Mouse (Mus musculus) heart, embryonic 12.5 days (tissue): ENCODE data around the gene Il31ra. TPM values are rescaled to one million over a fixed set of nuclear protein-coding genes. Genes with fewer than 3 reads are reported as not detected.
"Not testable (repeated sequence)": the region's sequence is repeated elsewhere in the genome, so short reads cannot be mapped to it uniquely, and the experiment has no call there.

Experiments
- ATAC-seq: fragments of 200-750 bp; cut with Nextera tagmentation; 2 replicates; pipeline ENCODE4 v1.8.0; 2017; ENCODE audit warnings: moderate TSS enrichment, moderate library complexity; ENCODE audit not compliant: insufficient number of reproducible peaks, low FRiP score
- H3K27ac ChIP-seq: fragments of 300-500 bp; sonication (generic); 2 replicates; pipeline ENCODE4 v1.5.1; 2016; ENCODE audit warnings: mild to moderate bottlenecking, moderate library complexity; ENCODE audit not compliant: poor library complexity, severe bottlenecking
- H3K27me3 ChIP-seq: fragments of 300-500 bp; sonication (generic); replicated peaks from 2 replicates; pipeline ENCODE4 v1.6.1; 2016; ENCODE audit warnings: mild to moderate bottlenecking, moderate library complexity
- H3K36me3 ChIP-seq: fragments of 300-500 bp; sonication (generic); 2 replicates; pipeline ENCODE4 v1.6.1; 2016; ENCODE audit warnings: mild to moderate bottlenecking, moderate library complexity
- H3K4me1 ChIP-seq: fragments of 300-500 bp; sonication (generic); replicated peaks from 2 replicates; pipeline ENCODE4 v1.6.1; 2016; ENCODE audit warnings: mild to moderate bottlenecking
- H3K4me2 ChIP-seq: fragments of 300-500 bp; sonication (generic); 2 replicates; pipeline ENCODE4 v1.6.1; 2016; ENCODE audit warnings: mild to moderate bottlenecking, moderate library complexity
- H3K4me3 ChIP-seq: fragments of 300-500 bp; sonication (generic); 2 replicates; pipeline ENCODE4 v1.5.1; 2016; ENCODE audit warnings: mild to moderate bottlenecking
- H3K9ac ChIP-seq: fragments of 300-500 bp; sonication (generic); 2 replicates; pipeline ENCODE4 v1.6.1; 2016; ENCODE audit warnings: mild to moderate bottlenecking, moderate library complexity
- H3K9me3 ChIP-seq: fragments of 300-500 bp; sonication (generic); replicated peaks from 2 replicates; pipeline ENCODE4 v1.6.1; 2016; ENCODE audit warnings: mild to moderate bottlenecking, moderate library complexity
- WGBS: fragments of 180-500 bp; shearing (Covaris S2); methylation state at CpG from one replicate; pipeline ENCODE4 v1.1.7; 2016; 5-methylcytosine and 5-hydroxymethylcytosine counted together
- polyA plus RNA-seq: library from polyadenylated mRNA; unstranded; fragments of >200 nt; fragmentation: Nextera tagmentation; extraction: Ambion mirVana; gene quantifications from 2 replicates; pipeline ENCODE4 v1.2.1, GENCODE M21; 2016

The Il31ra gene
- 0.11 and 0.13 TPM in 2 replicates for polyA plus RNA-seq

GRCm38 (mm10) chr13:112594260-112594659 is at the start of gene Il31ra:
Gene Il31ra, minus strand, starts transcription at chr13:112594360.
- H3K4me2 ChIP-seq, H3K9ac ChIP-seq, ATAC-seq, H3K4me1 ChIP-seq, H3K9me3 ChIP-seq, H3K4me3 ChIP-seq, H3K27ac ChIP-seq, H3K27me3 ChIP-seq, H3K36me3 ChIP-seq: not testable (repeated sequence)
- 92% methylated on average over 6 of the region's 8 CpGs for WGBS

- Histone ChIP-seq H3K27ac (no peak overlapping the region), H3K4me2 (no peak overlapping the region), H3K9ac (no peak overlapping the region), H3K4me3 (no peak overlapping the region), H3K4me1 (no peaks in the 10 kb centered on the region), H3K9me3 (no peaks in the 10 kb centered on the region), H3K27me3 (no peaks in the 10 kb centered on the region), H3K36me3 (no peaks in the 10 kb centered on the region)
- ATAC-seq, result no peak
- WGBS, result 89% methylated on average over 3 of the region's 3 CpGs
These were observed 48.7 kb upstream of the Il31ra start for GRCm38 (mm10) chr13:112642897-112643296.

GRCm38 (mm10) chr13:112639111-112639510 is 45.0 kb upstream of the Il31ra start:
- Histone ChIP-seq H3K9me3 (no peaks in the 10 kb centered on the region), H3K9ac (no peak overlapping the region), H3K27ac (no peak overlapping the region), H3K4me2 (no peak overlapping the region), H3K27me3 (no peaks in the 10 kb centered on the region), H3K4me3 (no peak overlapping the region), H3K36me3 (no peaks in the 10 kb centered on the region), H3K4me1 (no peaks in the 10 kb centered on the region)
- 71% methylated on average over 4 of the region's 4 CpGs for WGBS
- no peak for ATAC-seq

DNA sequence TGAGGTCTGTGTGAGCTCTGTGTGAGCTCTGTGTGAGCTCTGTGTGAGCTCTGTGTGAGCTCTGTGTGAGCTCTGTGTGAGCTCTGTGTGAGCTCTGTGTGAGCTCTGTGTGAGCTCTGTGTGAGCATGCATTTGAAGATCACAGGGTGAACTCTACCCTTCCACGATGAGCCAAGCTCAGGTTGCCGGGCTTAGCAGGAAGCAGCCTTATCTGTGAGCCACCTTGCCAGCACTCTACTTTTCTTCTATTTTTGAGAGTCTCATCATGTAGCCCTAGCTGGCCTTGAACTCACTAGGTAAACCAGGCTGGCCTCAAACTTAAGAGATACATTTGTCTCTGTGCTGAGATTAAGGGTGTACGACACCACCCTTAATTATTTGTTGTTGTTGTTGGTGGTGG is 42.3 kb upstream of the Il31ra start:
- WGBS, result 31% methylated on average over 3 of the region's 3 CpGs

DNA sequence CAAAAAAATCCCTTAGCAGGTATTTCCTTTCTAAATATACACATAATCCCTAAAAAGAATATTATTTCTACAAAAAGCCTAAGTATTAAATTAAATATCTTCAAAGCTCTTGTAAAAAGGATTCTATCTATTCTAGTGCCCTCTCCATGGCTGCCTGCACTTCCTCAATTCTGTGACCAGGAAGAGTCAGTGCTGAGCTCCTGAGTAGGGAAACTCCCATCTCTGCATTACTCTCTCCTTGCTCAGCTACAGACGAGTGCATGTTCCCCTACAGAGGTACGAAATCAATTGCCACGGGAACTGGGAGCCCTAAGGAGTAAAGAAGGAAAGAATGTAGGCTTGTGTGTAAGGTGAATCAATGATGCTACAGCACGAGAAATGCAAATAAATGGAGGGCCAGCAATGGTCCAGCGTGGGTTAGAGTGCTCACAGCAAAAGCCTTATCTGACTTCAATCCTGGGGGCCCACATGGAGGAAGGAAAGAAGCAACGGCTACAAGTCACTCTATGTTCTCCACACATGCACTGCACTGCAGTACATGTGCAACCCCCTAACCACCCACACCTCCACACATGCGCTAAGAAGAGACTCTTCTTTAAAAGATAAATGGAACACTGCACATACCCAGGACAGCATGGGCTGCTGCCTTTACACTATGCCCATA is 41.1 kb upstream of the Il31ra start:
- Histone ChIP-seq H3K27me3 (no peaks in the 10 kb centered on the region), H3K9ac (no peak overlapping the region), H3K4me1 (no peaks in the 10 kb centered on the region), H3K4me2 (no peak overlapping the region), H3K4me3 (no peak overlapping the region), H3K27ac (no peak overlapping the region), H3K36me3 (no peaks in the 10 kb centered on the region), H3K9me3 (no peaks in the 10 kb centered on the region)
- ATAC-seq, result no peak
- 66% methylated on average over 7 of the region's 7 CpGs for WGBS

More for the DNA sequence above, 42.3 kb upstream of the Il31ra start:
- Histone ChIP-seq H3K4me1 (no peaks in the 10 kb centered on the region), H3K9ac (no peak overlapping the region), H3K36me3 (no peaks in the 10 kb centered on the region), H3K27ac (no peak overlapping the region), H3K27me3 (no peaks in the 10 kb centered on the region), H3K9me3 (no peaks in the 10 kb centered on the region), H3K4me3 (no peak overlapping the region), H3K4me2 (no peak overlapping the region)
- no peak for ATAC-seq

- Histone ChIP-seq H3K27me3 (no peaks in the 10 kb centered on the region), H3K9me3 (no peaks in the 10 kb centered on the region), H3K4me2 (no peak overlapping the region), H3K36me3 (no peaks in the 10 kb centered on the region), H3K4me1 (no peaks in the 10 kb centered on the region), H3K27ac (no peak overlapping the region), H3K9ac (no peak overlapping the region), H3K4me3 (no peak overlapping the region)
- no peak for ATAC-seq
These were observed 31.4 kb upstream of the Il31ra start for GRCm38 (mm10) chr13:112625566-112625965.

DNA sequence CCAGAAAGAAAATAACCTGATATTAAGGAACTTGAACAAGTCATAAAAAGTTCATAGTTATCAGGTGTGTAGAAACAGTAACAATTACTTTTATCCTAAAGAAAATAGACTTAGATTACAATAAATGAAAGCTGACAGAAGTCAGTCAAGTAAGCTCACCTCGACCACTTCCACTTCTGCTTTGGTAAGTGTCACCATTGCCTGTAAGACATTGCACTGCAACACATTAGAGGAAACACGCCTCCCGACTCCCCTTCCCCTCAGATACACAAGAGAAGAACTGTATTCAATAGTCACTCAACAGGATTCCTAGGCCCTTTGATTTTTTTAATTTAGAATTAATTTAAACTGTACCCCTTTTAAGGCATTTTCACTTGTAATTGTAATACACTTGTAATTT is 30.5 kb upstream of the Il31ra start:
- H3K36me3 ChIP-seq, result no peaks in the 10 kb centered on the region
- no peak for ATAC-seq
- no peaks in the 10 kb centered on the region for H3K27me3 ChIP-seq
- H3K9me3 ChIP-seq, result no peaks in the 10 kb centered on the region
- no peaks in the 10 kb centered on the region for H3K4me1 ChIP-seq
- no peak overlapping the region for H3K4me2 ChIP-seq
- 62% methylated on average over 3 of the region's 3 CpGs for WGBS
- H3K4me3 ChIP-seq, result no peak overlapping the region
- no peak overlapping the region for H3K27ac ChIP-seq
- H3K9ac ChIP-seq, result no peak overlapping the region

GRCm38 (mm10) chr13:112623656-112624055 is 29.5 kb upstream of the Il31ra start:
- H3K4me2 ChIP-seq, result no peak overlapping the region
- ATAC-seq, result no peak
- no peaks in the 10 kb centered on the region for H3K36me3 ChIP-seq
- H3K4me1 ChIP-seq, result no peaks in the 10 kb centered on the region
- WGBS, result 52% methylated on average over 7 of the region's 7 CpGs
- H3K4me3 ChIP-seq, result no peak overlapping the region
- H3K27me3 ChIP-seq, result no peaks in the 10 kb centered on the region
- no peaks in the 10 kb centered on the region for H3K9me3 ChIP-seq
- H3K27ac ChIP-seq, result no peak overlapping the region
- H3K9ac ChIP-seq, result no peak overlapping the region

DNA sequence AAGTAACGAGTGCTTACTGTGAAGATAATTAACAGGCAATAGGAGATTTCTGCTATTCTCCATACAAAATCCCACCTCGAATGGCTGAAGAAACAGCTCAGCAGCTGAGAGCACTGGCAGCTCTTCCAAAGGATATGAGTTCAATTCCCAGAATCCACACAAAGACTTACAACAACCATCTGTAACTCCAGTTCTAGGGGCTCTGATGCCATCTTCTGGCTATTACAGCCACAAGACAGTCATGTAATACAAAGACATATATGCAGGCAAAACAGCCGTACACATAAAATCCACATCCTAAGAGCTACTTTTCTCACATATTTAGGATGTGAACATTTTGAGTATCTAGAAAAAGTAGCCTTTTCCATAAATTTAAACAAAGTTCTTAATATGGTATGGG is 27.4 kb upstream of the Il31ra start:
- Histone ChIP-seq H3K27ac (no peak overlapping the region), H3K36me3 (no peaks in the 10 kb centered on the region), H3K9me3 (no peaks in the 10 kb centered on the region), H3K4me3 (no peak overlapping the region), H3K4me1 (no peaks in the 10 kb centered on the region), H3K9ac (no peak overlapping the region), H3K27me3 (no peaks in the 10 kb centered on the region), H3K4me2 (no peak overlapping the region)
- no peak for ATAC-seq
- 74% methylated on average over 3 of the region's 3 CpGs for WGBS

DNA sequence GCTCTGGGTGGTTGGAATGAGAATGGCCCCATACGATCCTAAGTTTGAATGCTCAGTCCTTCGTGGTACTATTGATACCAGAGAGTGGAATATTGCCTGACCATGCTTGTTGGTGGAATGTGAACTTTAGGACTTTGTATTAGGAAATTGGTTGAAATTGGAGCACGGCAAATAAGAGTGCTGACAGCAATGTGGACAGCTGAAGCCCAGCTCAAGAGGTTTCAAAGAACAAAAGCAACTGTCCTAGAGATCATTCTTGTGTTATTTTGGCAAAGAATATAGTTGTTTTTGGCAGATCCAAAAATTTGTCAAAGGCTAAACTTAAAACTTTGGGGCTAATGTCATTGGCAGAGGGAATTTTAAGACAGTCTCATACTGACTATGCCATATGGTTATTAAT is 14.4 kb upstream of the Il31ra start:
- no peak for ATAC-seq
- 82% methylated on average over 3 of the region's 3 CpGs for WGBS
- Histone ChIP-seq H3K4me3 (no peak overlapping the region), H3K36me3 (no peaks in the 10 kb centered on the region), H3K9me3 (no peaks in the 10 kb centered on the region), H3K9ac (no peak overlapping the region), H3K4me2 (no peak overlapping the region), H3K27ac (no peak overlapping the region), H3K27me3 (no peaks in the 10 kb centered on the region), H3K4me1 (no peaks in the 10 kb centered on the region)

GRCm38 (mm10) chr13:112604411-112604810 is 10.3 kb upstream of the Il31ra start:
- Histone ChIP-seq H3K27me3 (no peaks in the 10 kb centered on the region), H3K36me3 (no peaks in the 10 kb centered on the region), H3K27ac (no peak overlapping the region), H3K4me3 (no peak overlapping the region), H3K4me2 (no peak overlapping the region), H3K4me1 (no peaks in the 10 kb centered on the region), H3K9ac (no peak overlapping the region), H3K9me3 (no peaks in the 10 kb centered on the region)
- ATAC-seq, result no peak
- 63% methylated on average over 4 of the region's 4 CpGs for WGBS

- no peak for ATAC-seq
- Histone ChIP-seq H3K27me3 (no peaks in the 10 kb centered on the region), H3K36me3 (no peaks in the 10 kb centered on the region), H3K9ac (no peak overlapping the region), H3K4me3 (no peak overlapping the region), H3K4me2 (no peak overlapping the region), H3K27ac (no peak overlapping the region), H3K9me3 (no peaks in the 10 kb centered on the region), H3K4me1 (no peaks in the 10 kb centered on the region)
- 68% methylated on average over 1 of the region's 1 CpGs for WGBS
These were observed 9.7 kb upstream of the Il31ra start for GRCm38 (mm10) chr13:112603839-112604238.
